In the genomic region with DNA sequence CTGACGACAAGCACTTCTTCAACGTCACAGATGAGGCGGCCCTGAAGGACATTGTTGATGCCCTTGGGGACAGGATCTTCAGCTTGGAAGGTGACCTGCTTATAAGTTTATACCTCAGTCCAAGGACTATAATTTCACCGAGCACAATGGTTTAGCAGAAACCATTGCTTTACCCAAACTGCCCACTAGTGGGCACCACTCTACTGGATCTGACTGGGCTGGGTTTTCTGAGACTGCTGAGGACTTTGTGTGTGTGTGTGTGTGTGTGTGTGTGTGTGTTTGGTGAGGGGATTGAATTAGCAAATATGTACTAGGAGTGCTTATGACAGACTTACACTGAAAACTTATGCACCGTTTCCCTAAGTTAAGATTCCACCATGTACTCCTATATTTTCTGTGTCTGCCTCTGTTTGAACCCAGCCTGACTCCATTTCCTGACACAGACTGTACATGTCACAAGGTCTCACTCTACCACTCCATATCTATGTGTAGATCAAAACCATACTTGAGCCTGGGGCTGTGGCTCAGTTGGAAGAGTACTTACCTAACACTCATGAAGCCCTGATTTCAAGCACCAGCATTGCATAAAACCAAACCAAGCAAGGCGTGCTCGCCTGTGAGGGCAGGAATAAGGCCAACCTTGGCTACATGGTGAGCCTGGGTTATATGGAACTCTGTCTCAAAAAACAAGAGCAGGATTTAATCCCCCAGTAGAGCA, we compare ENCODE assay signal across 8 mouse cellular contexts.
A peak's percentile ranks its signal among the peaks of the same experiment; 100 is the strongest.
DNase-seq lines count a peak whose midpoint lies in the region; ATAC-seq and TF ChIP-seq lines count a peak whose summit lies in the region.

No protein-coding gene starts in this region.

- no peak for TF ChIP-seq EP300 in liver, embryonic 14.5 days (IDR thresholded peaks at IDR 0.05; ENCODE audit: low read depth)

- H3K27ac ChIP-seq in liver, embryonic 14.5 days, result no peak overlapping the region

- DNase-seq in cerebellum, adult 9-10 months, result peak; percentile 30
- peak; percentile 42 to 53 for DNase-seq in layer of hippocampus, postnatal 10 days (ENCODE audit: low spot score in 2 of 2)
- no peak for DNase-seq in layer of hippocampus, postnatal 36 days
- peak; percentile 34 for DNase-seq in c-Kit-positive CD71-positive TER-119-positive erythroid progenitor cells, embryonic 14.5 days (ENCODE audit: low spot score)
- DNase-seq in liver, embryonic 14.5 days (ENCODE audit: low read depth in 3 of 3, low spot score in 3 of 3), result no peak
- DNase-seq in thymus, postnatal 14 days, result peak; percentile 35

- H3K27me3 ChIP-seq in E14TG2a.4 (ENCODE audit: insufficient read depth, low read length), result peaks cover 25% of the 10 kb centered on the region
- no peaks in the 10 kb centered on the region for H3K27me3 ChIP-seq in liver, embryonic 14.5 days (ENCODE audit: control insufficient read depth, insufficient read depth, low read length)

- H3K9ac ChIP-seq in liver, embryonic 14.5 days (replicated peaks), result no peak overlapping the region

- peaks cover 6% of the 10 kb centered on the region for H3K4me1 ChIP-seq in E14TG2a.4 (replicated peaks; ENCODE audit: low read depth, low read length)
- no peaks in the 10 kb centered on the region for H3K4me1 ChIP-seq in liver, embryonic 14.5 days (replicated peaks; ENCODE audit: control insufficient read depth in 2 of 2, insufficient read depth in 2 of 2, low read length in 1 of 2)

- no peak overlapping the region for H3K4me3 ChIP-seq in E14TG2a.4 (replicated peaks; ENCODE audit: low read length)
- no peak overlapping the region for H3K4me3 ChIP-seq in liver, embryonic 14.5 days (ENCODE audit: insufficient read depth in 1 of 2, low read depth in 2 of 2, low read length in 2 of 2)

- no peaks in the 10 kb centered on the region for H3K36me3 ChIP-seq in E14TG2a.4 (ENCODE audit: insufficient read depth, low read length)
- H3K36me3 ChIP-seq in liver, embryonic 14.5 days (replicated peaks; ENCODE audit: control insufficient read depth, insufficient read depth, low read depth), result no peaks in the 10 kb centered on the region

- peak; percentile 92 for TF ChIP-seq CTCF in E14TG2a.4 (conservative IDR thresholded peaks at IDR 0.05; ENCODE audit: low read length)
- peak; percentile 80 for TF ChIP-seq CTCF in liver, embryonic 14.5 days (IDR thresholded peaks at IDR 0.05; ENCODE audit: low read depth)

- no peak overlapping the region for H3K4me2 ChIP-seq in liver, embryonic 14.5 days (ENCODE audit: low read depth)

- no peak for ATAC-seq in cerebellum, adult (ENCODE audit: insufficient number of reproducible peaks, low FRiP score, low TSS enrichment)
- ATAC-seq in liver, embryonic 14.5 days (ENCODE audit: insufficient read depth), result no peak

- H3K9me3 ChIP-seq in E14TG2a.4 (ENCODE audit: low read length), result peaks cover 14% of the 10 kb centered on the region
- H3K9me3 ChIP-seq in liver, embryonic 14.5 days (ENCODE audit: control insufficient read depth, low read length), result no peaks in the 10 kb centered on the region

- WGBS in liver, embryonic 14.5 days (ENCODE audit: insufficient replicate concordance), result 42% methylated on average over 7 of the region's 7 CpGs

Comparison
In these comparisons a context has a peak if more than half of its experiments do, and no peak if none do; other contexts are left out.
1. DNase-seq: peak in cerebellum, adult 9-10 months (single experiment), layer of hippocampus, postnatal 10 days (2 of 2), c-Kit-positive CD71-positive TER-119-positive erythroid progenitor cells, embryonic 14.5 days (single experiment) and thymus, postnatal 14 days (single experiment); none in layer of hippocampus, postnatal 36 days (0 of 2) and liver, embryonic 14.5 days (0 of 3).